Mouse (Mus musculus) right cerebral cortex, postnatal 4 days (tissue): ENCODE measurements around the gene Hist3h2a.

Experiments
- DNase-seq: peaks from one replicate; pipeline ENCODE4 v3.0.0-alpha.2; 2022

The Hist3h2a gene

GRCm38 (mm10) chr11:58995061-58995806, 40.7 kb downstream of the Hist3h2a start:
- DNase-seq = no peak

- DNase-seq = no peak
Observed at GRCm38 (mm10) chr11:58995807-58996370, 41.4 kb downstream of the Hist3h2a start.

GRCm38 (mm10) chr11:58997541-58997940, 43.1 kb downstream of the Hist3h2a start:
- no peak for DNase-seq

GRCm38 (mm10) chr11:58999158-58999557, 44.7 kb downstream of the Hist3h2a start:
- no peak for DNase-seq

GRCm38 (mm10) chr11:58999830-59000229, 45.3 kb downstream of the Hist3h2a start:
- DNase-seq = no peak

- DNase-seq = no peak
Observed at GRCm38 (mm10) chr11:59000635-59001034, 46.1 kb downstream of the Hist3h2a start.

- no peak for DNase-seq
Observed at GRCm38 (mm10) chr11:59002327-59003079, 48.0 kb downstream of the Hist3h2a start.
